Mouse (Mus musculus): ENCODE data around the gene Cypt15.
"Not testable (repeated sequence)": the region's sequence is repeated elsewhere in the genome, so short reads cannot be mapped to it uniquely, and the experiment has no call there.

The Cypt15 gene

GRCm38 (mm10) chrX:39345967-39346366 is at the start of gene Cypt15:
TSS of gene Cypt15 (plus strand) at chrX:39346267.
- DNase-seq = not testable (repeated sequence)

GRCm38 (mm10) chrX:39370932-39371331 is 24.9 kb downstream of the Cypt15 start:
- no peak for DNase-seq

- no peak for DNase-seq
Observed at GRCm38 (mm10) chrX:39378830-39379229, 32.8 kb downstream of the Cypt15 start.

- no peak for DNase-seq
Observed at GRCm38 (mm10) chrX:39383806-39384205, 37.7 kb downstream of the Cypt15 start.

All from B cell, adult 2 months (primary cell).